Mouse (Mus musculus) E14TG2a.4 (cell line): ENCODE results near the gene Ppara.

ENCODE experiments used
- CTCF ChIP-seq: conservative IDR thresholded peaks from 2 replicates; pipeline ENCODE4 v1.5.1; 2014; ENCODE audit warnings: low read length
- NANOG ChIP-seq: IDR thresholded peaks from 2 replicates; pipeline ENCODE4 v1.6.1; 2014; ENCODE audit warnings: borderline replicate concordance, low read length, mixed read lengths
- POU5F1 ChIP-seq: IDR thresholded peaks from 2 replicates; pipeline ENCODE4 v1.6.1; 2014; ENCODE audit warnings: low read length, borderline replicate concordance

- no peak for TF ChIP-seq CTCF
- TF ChIP-seq NANOG: no peak
- TF ChIP-seq POU5F1: no peak
Measured at GRCm38 (mm10) chr15:85717008-85717407, 17.8 kb upstream of the Ppara start.
